Mouse (Mus musculus): ENCODE data around the gene Sult2b1.

GRCm38 (mm10) chr7:45820913-45821312 is 36.4 kb upstream of the Sult2b1 start:
- no peak for TF ChIP-seq GATA1 (IDR thresholded peaks at IDR 0.05; ENCODE audit: low read length)
- TF ChIP-seq TAL1 (IDR thresholded peaks at IDR 0.05; ENCODE audit: low read length), result no peak
